Mouse (Mus musculus) kidney, embryonic 15.5 days (tissue): Measurements from ENCODE around the gene Mier1. TPM values are rescaled to one million over a fixed set of nuclear protein-coding genes. Genes with fewer than 3 reads are reported as not detected.

Experiments
- ATAC-seq: fragments of 200-750 bp; cut with Nextera tagmentation; replicated peaks from 2 replicates; pipeline ENCODE4 v1.8.0; 2017; ENCODE audit warnings: moderate TSS enrichment; ENCODE audit not compliant: low FRiP score
- H3K27ac ChIP-seq: fragments of 300-500 bp; sonication (generic); 2 replicates; pipeline ENCODE4 v1.5.1; 2015; ENCODE audit warnings: mild to moderate bottlenecking, inconsistent platforms
- H3K27me3 ChIP-seq: fragments of 300-500 bp; sonication (generic); 2 replicates; pipeline ENCODE4 v1.6.1; 2015; ENCODE audit warnings: inconsistent platforms
- H3K36me3 ChIP-seq: fragments of 300-500 bp; sonication (generic); 2 replicates; pipeline ENCODE4 v1.6.1; 2015; ENCODE audit warnings: inconsistent platforms
- H3K4me1 ChIP-seq: fragments of 300-500 bp; sonication (generic); 2 replicates; pipeline ENCODE4 v1.6.1; 2015; ENCODE audit warnings: inconsistent platforms
- H3K4me2 ChIP-seq: fragments of 300-500 bp; sonication (generic); 2 replicates; pipeline ENCODE4 v1.6.1; 2015; ENCODE audit warnings: moderate library complexity, mild to moderate bottlenecking, inconsistent platforms
- H3K4me3 ChIP-seq: fragments of 300-500 bp; sonication (generic); replicated peaks from 2 replicates; pipeline ENCODE4 v1.5.1; 2015; ENCODE audit warnings: mild to moderate bottlenecking, inconsistent platforms
- H3K9ac ChIP-seq: fragments of 300-500 bp; sonication (generic); 2 replicates; pipeline ENCODE4 v1.6.1; 2015; ENCODE audit warnings: mild to moderate bottlenecking, inconsistent platforms
- H3K9me3 ChIP-seq: fragments of 300-500 bp; sonication (generic); replicated peaks from 2 replicates; pipeline ENCODE4 v1.6.1; 2016; ENCODE audit warnings: inconsistent platforms
- WGBS: fragments of 180-500 bp; shearing (Covaris S2); methylation state at CpG from one replicate; pipeline ENCODE4 v1.1.7; 2015; ENCODE audit warnings: mixed read lengths; 5-methylcytosine and 5-hydroxymethylcytosine counted together
- polyA plus RNA-seq: library from polyadenylated mRNA; unstranded; fragments of >200 nt; fragmentation: Nextera tagmentation; extraction: Ambion mirVana; gene quantifications from 2 replicates; pipeline ENCODE4 v1.2.1, GENCODE M21; 2015

Mier1 gene
- polyA plus RNA-seq, 1 experiment from 2014 or later: 45.8 TPM

GRCm38 (mm10) chr4:103171256-103171655 is 57.1 kb downstream of the Mier1 start:
- Histone ChIP-seq H3K9me3 (no peaks in the 10 kb centered on the region), H3K27ac (no peak overlapping the region), H3K4me2 (no peak overlapping the region), H3K4me1 (0 out of 2 replicates have a peak, but pooled peaks cover 2% of the 10 kb centered on the region), H3K36me3 (peaks cover 36% of the 10 kb centered on the region), H3K9ac (no peak overlapping the region), H3K27me3 (no peaks in the 10 kb centered on the region), H3K4me3 (no peak overlapping the region)
- ATAC-seq: no peak
- 89% methylated on average over 3 of the region's 3 CpGs for WGBS

GRCm38 (mm10) chr4:103173507-103173906 is 59.3 kb downstream of the Mier1 start:
- H3K4me2 ChIP-seq: no peak overlapping the region

GRCm38 (mm10) chr4:103174001-103174400 is 59.8 kb downstream of the Mier1 start:
- Histone ChIP-seq H3K36me3 (peaks cover 45% of the 10 kb centered on the region), H3K4me1 (peaks cover 8% of the 10 kb centered on the region), H3K27me3 (no peaks in the 10 kb centered on the region), H3K9me3 (no peaks in the 10 kb centered on the region), H3K27ac (no peak overlapping the region), H3K9ac (no peak overlapping the region), H3K4me2 (no peak overlapping the region), H3K4me3 (no peak overlapping the region)
- 90% methylated on average over 7 of the region's 7 CpGs for WGBS
- ATAC-seq: no peak

More at GRCm38 (mm10) chr4:103173507-103173906, 59.3 kb downstream of the Mier1 start:
- H3K36me3 ChIP-seq: peaks cover 41% of the 10 kb centered on the region
- 34% methylated on average over 6 of the region's 6 CpGs for WGBS
- no peak overlapping the region for H3K4me3 ChIP-seq
- no peaks in the 10 kb centered on the region for H3K9me3 ChIP-seq
- H3K27ac ChIP-seq: no peak overlapping the region
- no peaks in the 10 kb centered on the region for H3K27me3 ChIP-seq
- no peak overlapping the region for H3K9ac ChIP-seq
- H3K4me1 ChIP-seq: peaks cover 5% of the 10 kb centered on the region
- peak; percentile 82 for ATAC-seq

GRCm38 (mm10) chr4:103177681-103178080 is 63.5 kb downstream of the Mier1 start:
- 77% methylated on average over 1 of the region's 1 CpGs for WGBS
- no peaks in the 10 kb centered on the region for H3K27me3 ChIP-seq
- ATAC-seq: no peak
- H3K9ac ChIP-seq: no peak overlapping the region
- H3K9me3 ChIP-seq: no peaks in the 10 kb centered on the region
- no peak overlapping the region for H3K4me2 ChIP-seq
- H3K4me3 ChIP-seq: no peak overlapping the region
- H3K27ac ChIP-seq: no peak overlapping the region
- peaks cover 12% of the 10 kb centered on the region for H3K4me1 ChIP-seq
- peaks cover 32% of the 10 kb centered on the region for H3K36me3 ChIP-seq

- ATAC-seq: no peak
- 72% methylated on average over 7 of the region's 7 CpGs for WGBS
These were observed 64.6 kb downstream of the Mier1 start for GRCm38 (mm10) chr4:103178635-103179318.

GRCm38 (mm10) chr4:103179581-103179980 is 65.4 kb downstream of the Mier1 start:
- H3K27ac ChIP-seq: no peak overlapping the region
- 66% methylated on average over 3 of the region's 3 CpGs for WGBS
- no peak overlapping the region for H3K4me2 ChIP-seq
- ATAC-seq: no peak
- peaks cover 45% of the 10 kb centered on the region for H3K36me3 ChIP-seq
- H3K4me1 ChIP-seq: peaks cover 11% of the 10 kb centered on the region
- H3K27me3 ChIP-seq: no peaks in the 10 kb centered on the region
- H3K9ac ChIP-seq: no peak overlapping the region
- no peaks in the 10 kb centered on the region for H3K9me3 ChIP-seq
- no peak overlapping the region for H3K4me3 ChIP-seq

More at GRCm38 (mm10) chr4:103178635-103179318, 64.6 kb downstream of the Mier1 start:
- no peak overlapping the region for H3K9ac ChIP-seq
- H3K4me2 ChIP-seq: no peak overlapping the region
- H3K27ac ChIP-seq: peak overlapping the region; percentile 45; the same call in 1 of the 2 replicates
- peaks cover 11% of the 10 kb centered on the region for H3K4me1 ChIP-seq
- no peaks in the 10 kb centered on the region for H3K9me3 ChIP-seq
- H3K36me3 ChIP-seq: peaks cover 40% of the 10 kb centered on the region
- no peak overlapping the region for H3K4me3 ChIP-seq
- H3K27me3 ChIP-seq: no peaks in the 10 kb centered on the region

- Histone ChIP-seq H3K36me3 (peaks cover 47% of the 10 kb centered on the region), H3K27me3 (no peaks in the 10 kb centered on the region), H3K4me1 (peaks cover 11% of the 10 kb centered on the region), H3K27ac (no peak overlapping the region), H3K9ac (no peak overlapping the region), H3K4me3 (no peak overlapping the region), H3K9me3 (no peaks in the 10 kb centered on the region), H3K4me2 (no peak overlapping the region)
- 78% methylated on average over 8 of the region's 8 CpGs for WGBS
- no peak for ATAC-seq
These were observed 66.2 kb downstream of the Mier1 start for GRCm38 (mm10) chr4:103180300-103180888.

- WGBS: 84% methylated on average over 8 of the region's 8 CpGs
- no peaks in the 10 kb centered on the region for H3K27me3 ChIP-seq
- H3K36me3 ChIP-seq: peaks cover 66% of the 10 kb centered on the region
These were observed 74.8 kb downstream of the Mier1 start for GRCm38 (mm10) chr4:103188786-103189640.

GRCm38 (mm10) chr4:103192421-103192820 is 78.2 kb downstream of the Mier1 start:
- Histone ChIP-seq H3K27ac (no peak overlapping the region), H3K27me3 (no peaks in the 10 kb centered on the region), H3K36me3 (peaks cover 81% of the 10 kb centered on the region), H3K4me3 (no peak overlapping the region), H3K4me2 (no peak overlapping the region), H3K9me3 (no peaks in the 10 kb centered on the region), H3K4me1 (no peaks in the 10 kb centered on the region), H3K9ac (no peak overlapping the region)
- WGBS: 85% methylated on average over 2 of the region's 2 CpGs
- ATAC-seq: no peak

More at GRCm38 (mm10) chr4:103188786-103189640, 74.8 kb downstream of the Mier1 start:
- no peaks in the 10 kb centered on the region for H3K4me1 ChIP-seq
- ATAC-seq: no peak
- H3K9me3 ChIP-seq: no peaks in the 10 kb centered on the region
- no peak overlapping the region for H3K4me2 ChIP-seq
- no peak overlapping the region for H3K9ac ChIP-seq
- H3K4me3 ChIP-seq: no peak overlapping the region
- H3K27ac ChIP-seq: no peak overlapping the region

GRCm38 (mm10) chr4:103197401-103197800 is 83.2 kb downstream of the Mier1 start:
- H3K36me3 ChIP-seq: peaks cover 66% of the 10 kb centered on the region
- WGBS: 92% methylated on average over 8 of the region's 8 CpGs

GRCm38 (mm10) chr4:103199086-103199485 is 84.9 kb downstream of the Mier1 start:
- Histone ChIP-seq H3K9me3 (no peaks in the 10 kb centered on the region), H3K4me3 (no peak overlapping the region), H3K4me2 (no peak overlapping the region), H3K4me1 (no peaks in the 10 kb centered on the region), H3K36me3 (peaks cover 63% of the 10 kb centered on the region), H3K27ac (no peak overlapping the region), H3K9ac (no peak overlapping the region), H3K27me3 (no peaks in the 10 kb centered on the region)
- 64% methylated on average over 4 of the region's 4 CpGs for whole genome bisulfite sequencing
- ATAC-seq: no peak

More at GRCm38 (mm10) chr4:103197401-103197800, 83.2 kb downstream of the Mier1 start:
- no peaks in the 10 kb centered on the region for H3K9me3 ChIP-seq
- no peak overlapping the region for H3K9ac ChIP-seq
- H3K27ac ChIP-seq: no peak overlapping the region
- H3K4me1 ChIP-seq: no peaks in the 10 kb centered on the region
- no peak overlapping the region for H3K4me2 ChIP-seq
- H3K4me3 ChIP-seq: no peak overlapping the region
- no peak for ATAC-seq
- no peaks in the 10 kb centered on the region for H3K27me3 ChIP-seq

GRCm38 (mm10) chr4:103200046-103200445 is 85.9 kb downstream of the Mier1 start:
- ATAC-seq: no peak
- peaks cover 65% of the 10 kb centered on the region for H3K36me3 ChIP-seq
- 95% methylated on average over 1 of the region's 1 CpGs for WGBS

More at GRCm38 (mm10) chr4:103200046-103200445, 85.9 kb downstream of the Mier1 start:
- Histone ChIP-seq H3K4me1 (no peaks in the 10 kb centered on the region), H3K9me3 (no peaks in the 10 kb centered on the region), H3K4me3 (no peak overlapping the region), H3K27ac (no peak overlapping the region), H3K9ac (no peak overlapping the region), H3K4me2 (no peak overlapping the region), H3K27me3 (no peaks in the 10 kb centered on the region)
